Mouse (Mus musculus) gastrocnemius, postnatal 14 days (tissue): ENCODE data around the gene Hoxc13. TPM values are rescaled to one million over a fixed set of nuclear protein-coding genes. Genes with fewer than 3 reads are reported as not detected.
A peak's percentile ranks its signal among the peaks of the same experiment; 100 is the strongest.

ENCODE experiments used
- DNase-seq: peaks from one replicate; pipeline ENCODE4 v3.0.0; 2021; ENCODE audit warnings: mixed read lengths
- intact Hi-C: fragments of 180-260 bp; cut with DNase I; formaldehyde crosslinking; loops from one replicate; pipeline ENCODE4 v1.15.1; 2025; ENCODE audit warnings: low total_unique reads
- long read RNA-seq, 2 experiments: library from polyadenylated mRNA; stranded (forward); transcript quantifications; one replicate each; pipeline ENCODE4 v2.0.0; 2021
- total RNA-seq, 2 experiments: library from RNA; stranded (reverse); gene quantifications; 2 replicates each; pipeline ENCODE4 v1.2.3; 2021

Hoxc13 gene
- not detected for total RNA-seq
- long read RNA-seq, experiment 1: 0 reads
- long read RNA-seq, experiment 2: 0 reads

GRCm38 (mm10) chr15:102921053-102922011 is at the start of gene Hoxc13:
Gene Hoxc13 (plus strand): TSS chr15:102921103.
- no peak for DNase-seq

DNA sequence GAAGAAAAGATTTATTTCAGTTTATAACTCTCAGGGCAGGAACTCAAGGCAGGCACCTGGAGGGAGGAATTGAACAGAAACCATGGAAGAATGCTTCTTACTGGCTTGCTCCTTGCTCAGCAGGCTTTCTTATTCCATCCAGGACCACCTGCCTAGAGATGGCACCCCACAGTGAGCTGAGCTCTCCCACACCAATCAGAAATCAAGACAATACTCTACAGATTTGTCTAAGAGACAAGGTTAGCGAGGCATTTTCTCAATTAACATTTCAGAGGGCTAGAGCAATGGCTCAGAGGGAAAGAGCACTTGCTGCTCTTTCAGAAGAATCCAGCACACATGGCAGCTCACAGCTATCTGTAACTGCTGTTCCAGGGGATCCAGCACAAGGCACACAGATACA is 35.1 kb upstream of the Hoxc13 start:
- intact Hi-C loops: no loop called here
- no peak for DNase-seq

More at GRCm38 (mm10) chr15:102921053-102922011, at the start of gene Hoxc13:
- intact Hi-C loops: no loop called here

GRCm38 (mm10) chr15:102895115-102895514 is 25.8 kb upstream of the Hoxc13 start:
- intact Hi-C loops: no loop called here
- DNase-seq: no peak

DNA sequence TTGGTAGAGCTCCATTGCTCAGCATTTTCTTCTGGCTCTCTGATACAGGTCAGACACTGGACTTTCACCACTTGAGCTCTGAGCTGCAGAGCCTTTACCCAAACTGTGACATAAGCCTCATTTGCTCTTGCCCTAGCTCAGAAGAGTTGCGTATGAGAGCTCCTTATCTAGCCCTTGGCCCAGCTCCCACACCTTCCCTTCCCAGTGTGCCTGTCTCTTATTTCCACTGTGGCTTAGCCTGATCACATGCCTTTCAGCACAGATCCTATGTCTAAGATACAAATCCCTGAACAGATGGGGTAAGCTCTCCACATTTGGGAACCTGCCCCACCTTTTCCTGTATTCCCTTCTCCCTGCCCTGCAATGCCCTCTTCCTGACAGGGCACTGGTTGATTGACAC is 16.0 kb upstream of the Hoxc13 start:
- intact Hi-C loops: no loop called here
- no peak for DNase-seq

DNA sequence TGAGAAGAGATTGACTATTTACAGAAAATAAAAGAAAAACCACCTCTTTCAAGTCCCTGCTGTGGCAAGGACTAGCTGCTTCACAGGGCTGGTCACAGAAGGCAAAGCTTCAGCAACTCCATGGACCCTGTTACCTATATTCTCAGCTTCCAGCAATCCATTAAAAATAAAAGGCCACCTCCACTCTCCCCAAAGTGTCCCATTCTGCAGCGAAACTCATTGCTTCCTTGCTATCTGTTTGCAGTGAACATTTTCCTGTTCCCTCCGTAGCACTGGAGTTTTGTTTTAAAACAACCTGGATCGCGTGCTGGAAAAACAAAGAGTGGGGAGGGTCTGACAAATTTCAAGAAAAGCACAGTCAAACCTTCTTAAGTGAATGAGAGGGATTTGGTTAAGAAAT is 11.4 kb upstream of the Hoxc13 start:
- DNase-seq: no peak
- intact Hi-C loops: no loop called here

- intact Hi-C loops: no loop called here
- DNase-seq: no peak
Measured at GRCm38 (mm10) chr15:102910038-102910437, 10.9 kb upstream of the Hoxc13 start.

DNA sequence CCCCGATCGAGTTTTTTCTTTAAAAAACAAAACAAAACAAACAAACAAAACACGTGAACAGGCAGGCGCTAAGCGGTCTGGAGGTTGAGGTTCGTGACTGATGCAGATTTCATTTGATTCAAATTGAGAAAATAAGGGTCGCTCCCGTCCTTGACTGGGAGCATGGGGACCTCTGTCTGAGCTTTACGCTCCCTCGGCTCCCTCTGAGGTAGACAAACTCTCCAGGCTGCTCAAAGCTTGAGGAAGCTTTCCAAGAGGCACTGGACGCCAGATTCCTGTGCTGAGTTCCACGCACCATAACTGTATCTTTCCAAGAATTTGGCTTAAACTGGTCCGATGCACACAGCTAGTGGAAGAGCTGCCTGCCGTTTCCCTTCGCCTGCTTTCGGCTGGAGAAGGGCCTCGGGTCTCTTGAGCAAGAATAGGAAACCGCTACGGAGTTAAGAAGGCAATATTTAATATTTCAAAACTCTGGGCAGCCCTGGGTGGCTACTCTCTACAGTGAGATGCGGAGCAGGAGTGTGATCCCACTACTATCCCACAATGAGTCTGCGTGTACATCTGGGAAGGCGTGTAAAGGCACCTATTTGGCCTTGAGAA is 10.3 kb upstream of the Hoxc13 start:
- no peak for DNase-seq
- intact Hi-C loops: no loop called here

DNA sequence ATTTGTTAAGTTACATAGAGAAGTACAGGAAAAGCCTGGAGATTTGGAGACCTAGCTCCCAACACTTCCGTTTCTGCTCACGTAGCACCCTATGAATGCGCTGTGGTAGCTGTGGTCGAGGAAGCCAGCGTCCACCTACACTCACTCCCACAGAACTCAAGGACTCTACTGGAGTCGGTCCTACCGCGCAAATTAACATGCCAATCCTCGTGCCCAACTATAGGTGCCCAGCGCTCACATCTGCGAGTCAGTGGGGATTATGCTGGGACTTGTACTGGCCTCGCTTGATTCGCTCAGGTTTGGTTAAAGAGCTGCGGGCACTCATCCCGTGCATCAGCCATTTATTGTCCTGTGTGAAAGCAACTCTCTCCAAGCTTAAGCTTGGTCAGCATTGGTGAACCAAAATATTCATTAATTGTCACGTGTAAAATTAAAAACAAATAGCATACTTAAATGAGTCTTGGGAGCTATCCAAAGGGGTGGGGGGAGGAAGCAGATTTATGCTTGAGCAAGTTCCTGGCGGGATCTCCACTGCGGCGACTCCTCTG is 7.8 kb upstream of the Hoxc13 start:
- intact Hi-C loops: no loop called here
- no peak for DNase-seq

DNA sequence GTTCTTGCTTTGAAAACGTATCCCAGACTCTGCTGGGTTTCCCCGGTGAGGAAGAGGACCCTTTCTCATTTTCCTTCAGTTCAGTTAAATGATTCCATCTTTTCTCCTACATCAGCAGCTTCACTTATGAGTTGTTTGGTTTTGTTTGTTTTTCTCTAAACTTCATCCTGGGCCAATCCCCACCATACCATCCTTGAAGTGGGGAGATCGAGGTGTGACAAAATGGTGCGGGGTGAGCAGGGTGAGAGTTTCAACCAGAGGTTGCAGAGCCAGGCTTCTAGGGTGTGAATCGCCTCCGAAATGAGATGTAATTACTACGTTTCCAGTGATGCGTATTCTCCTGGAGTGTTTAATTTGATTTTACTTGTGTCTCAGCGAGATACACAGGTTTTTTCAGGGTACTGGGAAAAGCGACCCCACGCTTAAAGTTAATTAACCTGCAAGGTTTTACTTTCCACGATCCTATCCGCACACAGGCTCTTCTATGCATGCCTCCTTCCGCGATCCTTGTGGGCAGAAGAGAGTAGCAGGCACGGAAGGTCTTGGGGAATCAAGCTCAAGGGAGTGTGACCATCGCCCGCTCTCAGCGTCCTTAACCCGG is 2.8 kb upstream of the Hoxc13 start:
- no peak for DNase-seq
- intact Hi-C loops: no loop called here

- intact Hi-C loops: no loop called here
- no peak for DNase-seq
Measured at GRCm38 (mm10) chr15:102918611-102919265, 2.2 kb upstream of the Hoxc13 start.

DNA sequence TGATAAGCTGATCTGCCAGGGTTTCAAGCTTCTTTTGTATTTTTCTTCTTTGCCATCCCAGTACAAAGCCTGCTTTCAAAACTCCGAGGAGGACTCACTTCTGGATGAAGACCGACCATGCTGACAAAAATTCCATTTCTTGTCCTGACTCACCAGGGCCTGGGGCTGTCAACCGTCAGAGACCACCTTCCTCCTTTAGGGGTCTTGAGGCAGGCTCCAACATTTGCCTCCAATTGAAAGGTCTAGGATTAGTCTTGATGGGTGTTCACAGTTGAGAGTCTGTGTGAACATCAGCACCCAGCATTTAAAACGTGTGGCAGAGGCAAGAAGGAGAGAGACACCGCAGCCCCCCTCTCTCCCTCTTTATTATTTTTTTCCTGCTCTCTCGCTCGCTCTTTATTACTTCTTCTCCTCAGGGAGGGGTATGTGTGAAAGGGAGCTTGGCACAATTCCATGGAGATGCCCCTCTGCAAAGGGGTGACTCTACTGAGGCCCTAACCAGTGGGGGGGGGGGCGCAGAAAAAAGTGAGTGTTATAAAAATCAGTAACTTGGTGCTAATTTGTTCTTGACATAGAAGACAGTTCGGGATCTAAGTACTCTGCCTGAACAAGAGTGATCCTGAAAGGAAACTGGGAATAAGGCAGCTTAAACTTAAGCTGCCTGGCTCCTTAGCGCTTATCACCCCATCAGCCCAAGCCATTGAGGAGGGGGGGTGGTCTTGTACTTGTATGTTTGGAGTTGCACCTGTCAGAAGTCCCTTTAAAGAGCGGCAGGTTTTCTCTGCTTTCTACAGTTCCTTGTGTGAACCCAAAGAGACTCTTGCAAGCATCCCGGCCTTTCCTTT is 1.3 kb upstream of the Hoxc13 start:
- intact Hi-C loops: no loop called here

GRCm38 (mm10) chr15:102920619-102921018 is 284 bp upstream of the Hoxc13 start:
- intact Hi-C loops: no loop called here
- DNase-seq: peak; percentile 77

More for the DNA sequence above, 1.3 kb upstream of the Hoxc13 start:
- no peak for DNase-seq

DNA sequence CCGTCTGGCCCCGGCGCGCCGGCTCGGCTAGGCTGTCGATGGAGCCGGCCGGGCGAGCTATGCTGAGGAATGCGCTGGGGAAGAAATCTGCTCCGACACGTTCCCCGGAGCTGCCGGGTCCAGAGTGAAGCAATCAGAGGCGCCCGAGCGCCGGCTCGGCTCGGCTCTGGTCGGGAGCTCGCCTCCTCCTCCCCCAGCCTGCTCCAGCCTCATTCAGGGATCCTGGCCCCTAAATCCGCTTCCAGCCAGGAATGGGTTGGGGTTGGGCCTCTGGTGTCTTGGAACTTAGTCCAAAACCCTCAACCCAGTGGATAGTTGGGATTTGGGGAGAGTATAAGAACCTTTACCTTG is 1.1 kb downstream of the Hoxc13 start:
- DNase-seq: peak; percentile 54
- intact Hi-C loops: no loop called here

GRCm38 (mm10) chr15:102922636-102923500 is 2.0 kb downstream of the Hoxc13 start:
- no peak for DNase-seq
- intact Hi-C loops: no loop called here

GRCm38 (mm10) chr15:102927032-102927645 is 6.2 kb downstream of the Hoxc13 start:
- DNase-seq: no peak
- intact Hi-C loops: no loop called here

- intact Hi-C loops: no loop called here
- DNase-seq: no peak
Measured at GRCm38 (mm10) chr15:102931706-102932358, 10.9 kb downstream of the Hoxc13 start.

GRCm38 (mm10) chr15:102934438-102934837 is 13.5 kb downstream of the Hoxc13 start:
- intact Hi-C loops: no loop called here
- no peak for DNase-seq
